Mouse (Mus musculus) frontal cortex, adult (tissue): Measurements from ENCODE around the gene Bmpr1a.

ENCODE experiments used
- ATAC-seq: cut with Nextera tagmentation; 2 replicates; pipeline ENCODE4 v1.9.2; 2017; ENCODE audit warnings: mild to moderate bottlenecking, moderate library complexity, mixed read lengths; ENCODE audit not compliant: low TSS enrichment

The Bmpr1a gene

GRCm38 (mm10) chr14:34505309-34505708 lies 2.2 kb upstream of the Bmpr1a start:
- no peak for ATAC-seq

DNA sequence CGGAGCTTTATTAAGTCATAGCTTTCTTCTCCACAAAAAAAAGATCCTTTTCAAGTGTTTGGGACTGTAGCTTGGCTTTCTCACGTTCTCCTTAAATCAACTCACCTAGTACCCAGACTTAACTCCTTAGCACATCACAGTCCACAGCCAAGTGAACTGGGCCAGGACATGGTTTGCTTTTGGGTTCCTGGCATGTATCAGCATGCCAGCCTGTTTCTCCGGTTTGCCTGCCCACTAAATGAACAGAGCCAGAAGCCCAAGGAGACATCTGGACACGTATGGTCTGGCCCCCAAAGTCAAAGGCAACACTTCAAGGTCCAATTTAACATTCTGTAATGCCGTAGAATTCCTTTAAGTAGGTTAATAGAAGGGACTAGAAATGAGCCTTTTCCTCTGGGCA lies 1.2 kb upstream of the Bmpr1a start:
- no peak for ATAC-seq

- no peak for ATAC-seq
These were observed 618 bp upstream of the Bmpr1a start for GRCm38 (mm10) chr14:34503759-34504158.

- peak; percentile 83 for ATAC-seq
These were observed 441 bp downstream of the Bmpr1a start for GRCm38 (mm10) chr14:34502475-34503324.

- ATAC-seq: peak; percentile 25
These were observed 1.2 kb downstream of the Bmpr1a start for GRCm38 (mm10) chr14:34501804-34502474.

DNA sequence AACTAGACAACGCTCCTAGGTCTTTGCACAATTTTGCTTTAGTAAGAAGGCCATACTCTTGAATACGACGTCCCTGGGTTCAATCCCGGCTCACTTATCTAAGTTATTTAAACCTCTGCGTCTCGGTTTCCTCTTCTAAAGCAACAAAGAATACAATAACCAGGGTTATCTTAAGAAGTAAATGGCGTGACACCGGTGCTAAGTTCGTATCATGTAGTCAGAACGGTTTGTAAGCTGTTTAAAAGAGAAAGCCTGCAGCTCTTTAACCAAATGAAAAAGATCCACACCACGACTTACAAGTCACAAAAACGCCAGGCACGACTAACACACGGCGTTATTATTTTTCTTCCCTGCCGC lies 1.7 kb downstream of the Bmpr1a start:
- ATAC-seq: no peak

- ATAC-seq: no peak
These were observed 2.8 kb downstream of the Bmpr1a start for GRCm38 (mm10) chr14:34500309-34500708.

- no peak for ATAC-seq
These were observed 3.5 kb downstream of the Bmpr1a start for GRCm38 (mm10) chr14:34499664-34500063.

DNA sequence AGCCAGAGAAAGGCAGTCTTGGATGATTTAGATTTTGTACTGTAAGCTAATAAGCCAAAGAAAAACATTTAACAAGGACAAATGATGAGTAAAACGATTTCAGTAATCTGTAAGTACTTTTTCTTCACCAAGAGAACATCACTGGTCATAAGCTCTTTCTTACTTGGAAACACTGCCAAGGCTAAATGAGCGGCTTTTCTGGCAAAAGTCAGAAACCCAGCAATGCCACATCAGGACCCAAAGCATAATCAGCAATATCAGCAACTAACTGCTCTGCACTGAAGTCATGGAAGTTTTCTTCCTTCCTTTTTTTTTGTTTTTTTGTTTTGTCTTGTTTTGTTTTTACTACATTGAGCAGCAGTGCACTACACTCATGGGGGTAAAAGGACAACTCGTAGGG lies 5.8 kb downstream of the Bmpr1a start:
- ATAC-seq: no peak

- no peak for ATAC-seq
These were observed 9.5 kb downstream of the Bmpr1a start for GRCm38 (mm10) chr14:34493682-34494081.

- ATAC-seq: no peak
These were observed 10.5 kb downstream of the Bmpr1a start for GRCm38 (mm10) chr14:34492688-34493087.

- no peak for ATAC-seq
These were observed 12.2 kb downstream of the Bmpr1a start for GRCm38 (mm10) chr14:34490965-34491364.

DNA sequence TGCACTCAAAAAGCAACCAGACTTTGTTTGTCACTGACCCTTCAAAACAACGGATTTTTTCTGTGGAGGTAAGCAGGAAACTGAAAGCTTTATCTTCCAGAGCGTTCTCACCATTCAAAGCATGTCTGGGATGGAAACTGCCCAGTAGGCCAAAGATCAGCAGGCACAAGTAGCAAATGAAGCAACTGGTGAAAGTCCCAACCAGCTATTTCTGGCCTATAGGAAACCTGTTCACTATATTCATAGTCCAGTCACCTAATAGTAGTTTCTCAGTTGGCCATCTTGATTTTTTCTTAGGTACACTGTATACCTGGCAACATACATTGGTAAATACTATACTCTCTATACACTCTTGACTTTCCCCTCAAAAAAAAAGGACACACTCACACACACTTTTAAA lies 13.2 kb downstream of the Bmpr1a start:
- no peak for ATAC-seq

DNA sequence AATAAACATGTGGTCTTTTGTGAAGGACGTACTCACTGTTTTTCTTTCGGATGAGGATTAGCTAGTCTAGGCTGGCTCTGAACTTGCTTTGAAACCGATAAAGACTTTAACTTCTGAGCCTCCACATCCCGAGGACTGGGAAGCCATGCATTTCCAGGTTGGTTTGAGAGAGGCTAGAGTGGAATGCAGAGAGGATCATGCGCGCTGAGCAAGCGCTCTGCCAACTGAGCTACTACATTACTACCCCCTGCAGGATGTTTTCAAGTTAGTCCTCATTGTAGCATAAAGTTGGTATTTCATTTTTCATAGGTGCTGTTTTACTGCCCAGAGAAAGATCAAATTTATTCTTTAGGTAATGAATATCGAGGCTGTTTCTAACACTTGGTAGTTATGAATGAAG lies 17.0 kb downstream of the Bmpr1a start:
- ATAC-seq: no peak

- peak; percentile 41; the same call in 1 of the 2 replicates for ATAC-seq
These were observed 19.4 kb downstream of the Bmpr1a start for GRCm38 (mm10) chr14:34483469-34484341.

DNA sequence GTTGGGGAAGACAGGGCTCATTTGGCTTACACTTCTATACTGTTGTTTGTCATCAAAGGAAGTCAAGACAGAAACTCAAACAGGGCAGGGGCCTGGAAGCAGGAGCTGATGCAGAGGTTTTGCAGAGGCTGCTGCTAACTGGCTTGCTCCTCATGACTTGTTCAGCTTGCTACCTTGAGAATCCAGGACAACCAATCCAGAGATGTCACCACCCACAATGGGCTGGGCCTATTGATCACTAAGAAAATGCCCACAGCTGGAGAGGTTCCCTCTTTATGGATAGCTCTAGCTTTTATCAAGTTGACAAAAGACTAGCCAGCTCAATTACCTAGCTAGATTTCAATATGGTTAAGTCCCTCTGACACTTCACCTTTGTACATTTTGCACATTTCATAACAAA lies 31.6 kb downstream of the Bmpr1a start:
- ATAC-seq: no peak

- peak; percentile 91 for ATAC-seq
These were observed 36.9 kb downstream of the Bmpr1a start for GRCm38 (mm10) chr14:34466291-34466690.

GRCm38 (mm10) chr14:34459386-34459785 lies 43.8 kb downstream of the Bmpr1a start:
- no peak for ATAC-seq

- peak; percentile 91 for ATAC-seq
These were observed 44.3 kb downstream of the Bmpr1a start for GRCm38 (mm10) chr14:34458880-34459279.

- no peak for ATAC-seq
These were observed 48.9 kb downstream of the Bmpr1a start for GRCm38 (mm10) chr14:34454282-34454681.

GRCm38 (mm10) chr14:34453648-34454047 lies 49.5 kb downstream of the Bmpr1a start:
- no peak for ATAC-seq

DNA sequence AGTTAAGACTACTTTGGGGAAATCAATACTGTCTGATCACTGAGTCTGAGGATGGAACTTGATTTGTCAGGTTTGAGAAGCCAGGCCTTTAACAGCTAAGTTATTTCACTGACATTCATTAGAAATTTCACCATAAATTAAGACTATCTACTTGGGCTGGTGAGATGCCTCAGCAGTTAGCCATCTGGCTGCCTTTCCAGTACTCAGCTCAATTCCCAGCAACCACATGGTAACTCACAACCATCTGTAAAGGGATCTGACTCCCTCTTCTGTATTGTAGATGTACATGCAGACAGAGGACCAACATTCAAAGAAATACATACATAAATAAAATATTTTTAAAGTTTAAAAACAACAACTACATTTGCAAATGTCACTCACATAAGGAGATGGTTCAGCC lies 51.3 kb downstream of the Bmpr1a start:
- no peak for ATAC-seq
